Mouse (Mus musculus) fat pad, adult 2 months (tissue): ENCODE data around the gene Hmg20b.

Source experiments
- DNase-seq: peaks from one replicate; pipeline ENCODE4 v3.0.0-alpha.2; 2011; ENCODE audit warnings: low read depth, low spot score; ENCODE audit errors: extremely low read depth

The Hmg20b gene

DNA sequence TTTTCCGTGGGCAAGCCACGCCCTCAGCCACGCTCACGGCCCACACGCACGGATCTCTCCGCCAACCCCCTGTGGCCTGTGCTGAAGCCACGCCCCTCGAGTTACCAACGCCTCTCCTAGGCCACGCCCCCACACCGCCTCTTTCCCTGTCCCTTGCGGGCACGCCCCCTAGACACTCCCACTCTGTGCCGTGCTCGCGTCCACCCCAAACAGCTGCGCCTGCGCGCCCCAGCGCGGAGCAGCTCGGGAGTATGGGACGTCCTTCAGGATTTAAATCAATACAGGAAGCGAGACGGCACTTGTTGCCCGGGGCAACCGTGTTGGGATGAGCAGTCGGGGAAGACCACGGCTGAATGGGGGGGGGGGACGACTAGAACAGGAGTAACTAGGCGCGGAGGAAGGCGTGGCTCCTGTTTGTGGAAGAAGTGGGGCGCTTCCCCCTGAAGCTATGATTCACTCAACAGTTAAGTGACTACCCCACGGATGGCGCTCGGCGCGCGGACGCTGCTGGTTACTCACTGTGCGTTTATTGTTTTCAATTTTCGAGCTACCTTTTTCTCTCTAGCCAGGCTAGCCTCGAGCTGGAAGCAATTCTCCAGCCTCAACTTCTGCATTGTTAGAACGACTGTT, 28.4 kb upstream of the Hmg20b start:
- peak; percentile 87 for DNase-seq

DNA sequence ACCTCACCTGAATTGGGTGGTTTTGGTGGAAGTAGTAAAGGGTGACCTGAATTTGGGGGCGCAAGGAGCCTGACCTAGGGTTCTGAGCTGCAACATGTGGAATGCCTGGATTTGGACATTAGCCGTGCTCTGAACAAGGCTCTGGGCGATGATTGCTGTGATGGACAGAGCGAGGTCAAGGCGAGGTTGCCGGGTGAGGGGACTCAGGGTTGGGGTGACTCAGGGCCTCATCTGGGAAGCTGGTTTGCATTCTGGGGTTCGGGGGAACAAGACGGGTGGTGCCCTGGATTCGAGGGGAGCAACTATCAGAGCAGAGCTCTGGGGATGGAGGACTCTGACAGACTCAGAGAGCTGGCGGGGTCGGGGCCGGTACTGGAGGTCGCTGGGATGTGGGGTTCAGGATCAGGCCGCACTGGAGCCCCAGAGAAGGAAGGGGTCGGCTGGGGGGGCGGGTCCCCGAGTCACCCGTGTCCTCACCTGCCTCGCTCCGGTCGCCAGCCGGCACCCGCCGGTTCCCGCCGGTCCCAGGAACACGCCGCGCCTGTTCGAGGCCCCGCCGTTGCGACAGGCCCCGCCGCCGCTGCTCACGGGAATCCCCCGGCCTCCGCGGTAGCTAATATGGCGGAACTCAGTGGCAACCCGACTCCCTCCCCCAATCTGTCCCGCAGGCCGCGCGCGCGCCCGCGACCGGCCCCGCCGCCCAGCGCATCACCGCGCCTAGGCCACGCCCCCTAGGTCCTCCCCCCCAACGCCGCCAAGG, 27.7 kb upstream of the Hmg20b start, which contains the start of gene Fzr1:
TSS of gene Fzr1 (minus strand) at position 724 of the 760 bp plus-strand sequence.
- no peak for DNase-seq

DNA sequence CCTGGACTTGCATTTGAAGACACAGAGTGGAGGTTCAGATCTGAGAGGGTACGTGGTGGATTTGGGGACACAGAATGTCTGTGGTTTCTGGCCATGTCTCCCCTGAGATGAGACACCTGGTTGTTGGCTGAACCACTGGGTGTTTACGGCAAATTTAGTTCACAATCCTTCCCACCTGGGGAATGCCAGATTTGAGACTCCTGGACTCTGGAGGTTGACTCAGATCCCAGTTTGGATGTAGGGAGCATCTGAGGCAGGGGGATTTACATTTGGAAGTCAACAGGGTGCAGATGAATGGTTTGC, 27.0 kb upstream of the Hmg20b start:
- DNase-seq = no peak

- DNase-seq = no peak
These were observed 26.5 kb upstream of the Hmg20b start for GRCm38 (mm10) chr10:81376561-81377361.

- no peak for DNase-seq
These were observed 25.0 kb upstream of the Hmg20b start for GRCm38 (mm10) chr10:81375322-81375721.

DNA sequence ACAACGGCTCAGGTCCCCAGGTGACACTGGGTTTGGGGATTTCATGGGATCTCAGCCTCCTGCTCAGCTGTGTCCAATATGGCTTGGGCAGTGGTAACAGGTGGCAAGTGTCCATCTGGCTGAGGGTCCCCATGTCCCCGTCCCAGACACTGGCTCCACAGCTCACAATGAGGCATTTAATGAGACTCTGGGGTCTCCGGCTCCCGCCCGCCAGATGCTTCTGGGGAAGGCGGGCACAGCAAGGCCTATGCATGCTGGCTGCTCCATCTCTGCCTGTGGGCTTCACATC, 16.9 kb upstream of the Hmg20b start:
- no peak for DNase-seq

- no peak for DNase-seq
These were observed 16.4 kb upstream of the Hmg20b start for GRCm38 (mm10) chr10:81366477-81367206.

DNA sequence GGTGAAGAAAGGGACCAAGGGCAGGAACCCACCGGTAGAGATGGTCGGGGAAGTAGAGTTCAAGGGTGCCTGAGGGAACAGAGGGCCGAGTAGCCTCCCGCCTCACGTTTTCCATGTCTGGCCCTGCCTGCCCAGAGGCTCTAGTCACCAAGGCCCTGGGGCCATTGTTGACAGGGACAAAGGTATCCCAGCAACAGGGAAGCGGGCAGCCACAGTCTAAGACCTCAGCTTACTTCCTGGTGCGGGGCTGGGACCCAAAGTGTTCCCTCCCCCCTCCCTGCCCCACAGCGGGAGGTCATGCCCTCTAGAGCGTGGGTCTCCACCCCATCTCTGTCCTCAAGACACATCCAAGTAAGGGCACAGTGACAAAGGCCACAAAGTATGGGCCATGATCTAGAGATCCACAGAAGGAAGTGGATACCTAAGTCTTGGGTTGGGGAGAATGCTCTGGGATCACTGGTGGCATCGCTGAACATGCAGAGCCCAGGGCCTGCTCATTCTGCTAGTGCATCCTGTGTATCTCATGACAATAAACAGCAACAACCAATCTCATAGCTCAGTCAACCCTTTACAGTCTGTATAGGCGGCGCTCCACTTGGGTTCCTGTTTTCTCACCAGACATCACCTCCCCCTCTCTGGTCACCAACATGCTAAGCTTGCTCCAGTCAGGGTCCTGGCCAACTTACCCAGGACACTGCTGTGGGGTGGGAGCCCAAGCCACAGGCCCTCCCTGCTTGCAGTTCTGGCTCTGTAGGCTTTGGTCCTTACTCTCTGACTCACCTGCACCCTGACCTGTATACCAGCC, 15.6 kb upstream of the Hmg20b start, which contains the start of gene 4930404N11Rik:
TSS of gene 4930404N11Rik (minus strand) at position 145 of the 805 bp plus-strand sequence.
- no peak for DNase-seq

GRCm38 (mm10) chr10:81365073-81365472, 14.8 kb upstream of the Hmg20b start:
- no peak for DNase-seq

DNA sequence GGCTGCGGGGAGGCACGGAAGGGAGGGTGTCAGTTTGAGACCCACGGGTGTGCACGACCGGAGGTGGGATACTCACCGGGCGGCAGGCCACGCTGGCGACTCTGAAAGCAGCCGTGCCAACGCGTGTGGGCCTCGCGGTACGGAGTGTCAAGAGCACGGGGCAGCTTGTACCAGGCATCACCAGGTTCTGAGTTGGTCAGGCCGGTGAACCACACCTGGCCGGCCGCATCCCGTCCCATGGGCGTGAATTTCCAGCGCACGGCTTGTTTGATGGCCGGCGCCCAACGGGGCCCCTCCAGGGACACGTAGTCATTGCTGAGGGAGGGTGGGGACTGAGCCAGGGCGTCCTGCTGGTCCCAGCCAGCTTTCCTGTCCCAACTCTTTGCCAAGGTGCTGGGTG, 14.4 kb upstream of the Hmg20b start:
- DNase-seq = no peak

- no peak for DNase-seq
These were observed 13.4 kb upstream of the Hmg20b start for GRCm38 (mm10) chr10:81363436-81364346.

GRCm38 (mm10) chr10:81362336-81362949, 12.2 kb upstream of the Hmg20b start:
- no peak for DNase-seq

DNA sequence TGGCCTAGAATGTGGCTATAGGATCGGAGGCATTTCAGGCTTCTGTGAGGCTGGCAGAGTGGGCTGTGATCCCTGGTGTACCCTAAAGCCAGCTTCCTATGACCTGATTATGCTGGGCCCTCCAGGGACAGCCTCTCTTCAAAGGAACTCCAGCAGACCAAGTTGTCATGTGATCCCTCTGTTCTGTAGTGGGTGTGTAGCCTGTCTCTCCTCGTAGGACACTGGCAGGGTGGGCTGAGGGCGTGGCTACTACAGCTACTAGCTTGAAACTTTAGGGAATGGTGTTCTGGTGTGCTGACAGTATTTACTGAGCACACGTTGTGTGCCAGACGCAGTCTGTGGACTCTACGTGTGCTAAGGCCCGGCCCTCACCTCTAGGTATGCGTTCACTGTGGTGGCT, 10.4 kb upstream of the Hmg20b start:
- no peak for DNase-seq

DNA sequence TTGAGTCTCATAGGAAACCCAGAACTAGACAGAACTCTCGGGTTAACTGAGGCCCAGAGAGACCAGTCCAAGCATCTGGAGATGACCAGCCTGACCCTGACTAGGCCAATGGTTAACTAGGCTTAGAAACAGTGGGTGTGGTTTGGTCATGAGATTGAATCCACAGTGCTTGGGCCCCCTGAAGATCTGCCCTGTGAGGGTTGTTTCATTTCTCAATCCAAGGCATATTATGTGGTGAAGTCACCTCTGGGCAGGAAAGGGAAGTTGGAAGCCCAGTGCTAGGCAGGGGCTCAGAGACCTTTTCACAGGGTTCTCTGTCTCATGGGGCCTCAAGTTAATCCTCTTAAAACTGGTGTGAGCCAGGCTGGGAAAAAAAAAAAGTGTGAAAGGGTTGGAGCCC, 8.6 kb upstream of the Hmg20b start:
- DNase-seq = no peak

DNA sequence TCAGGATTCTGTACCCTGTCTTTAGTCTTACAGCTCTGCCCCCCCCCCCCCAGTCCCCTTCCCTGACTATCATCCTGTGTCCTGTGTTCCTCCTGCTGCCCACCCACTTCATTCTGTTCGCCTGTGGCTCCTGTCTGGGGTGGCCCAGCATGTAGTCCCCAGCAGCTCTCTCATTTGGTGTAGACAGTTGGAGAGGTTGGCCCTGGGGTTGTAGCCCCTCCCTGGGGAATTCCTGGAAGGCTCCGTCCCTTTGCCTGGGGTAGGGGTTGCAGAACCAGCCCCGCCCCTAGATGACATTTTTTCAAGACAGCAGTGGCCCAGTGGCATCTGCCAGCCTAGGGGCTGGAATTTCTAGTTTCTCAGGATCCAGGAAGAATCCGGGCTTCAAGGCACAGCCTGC, 7.9 kb upstream of the Hmg20b start:
- no peak for DNase-seq

DNA sequence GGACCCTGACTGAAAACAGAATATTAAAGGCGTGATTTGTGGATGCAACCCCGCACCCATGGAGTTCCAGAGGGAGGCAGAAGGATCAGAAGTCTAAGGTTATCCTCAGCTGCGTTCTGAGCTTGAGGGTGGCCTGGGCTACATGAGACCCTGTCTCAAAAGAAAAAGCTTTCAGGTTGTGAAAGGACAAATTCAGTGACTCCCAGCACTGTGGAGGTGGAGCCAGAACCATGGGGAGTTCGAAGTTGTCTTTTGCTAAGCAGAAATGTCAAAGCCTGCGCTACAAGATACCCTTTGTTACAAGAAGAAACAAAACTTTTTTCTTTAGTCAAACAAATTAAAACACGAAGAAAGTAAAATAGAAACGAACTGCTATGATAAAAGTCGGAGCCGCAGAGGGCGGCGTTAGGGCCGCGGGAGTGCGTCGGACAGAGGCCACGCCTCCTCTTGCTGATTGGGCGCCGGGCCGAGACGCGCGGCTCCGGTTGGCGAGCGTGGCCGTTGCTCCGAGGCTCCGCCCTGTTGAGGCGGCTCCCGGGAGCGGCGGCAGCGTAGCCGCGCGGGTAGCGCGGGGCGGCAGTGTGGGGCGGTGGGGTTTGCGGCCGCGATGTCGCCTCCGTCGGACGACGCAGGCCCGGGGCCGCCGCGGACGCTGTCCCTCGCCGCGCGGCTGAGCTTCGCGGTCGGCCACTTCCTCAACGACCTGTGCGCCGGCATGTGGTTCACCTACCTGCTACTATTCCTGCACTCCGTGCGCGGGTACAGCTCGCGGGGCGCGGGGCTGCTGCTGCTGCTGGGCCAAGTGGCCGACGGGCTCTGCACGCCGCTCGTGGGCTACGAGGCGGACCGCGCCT, 6.9 kb upstream of the Hmg20b start, which contains the start of gene Mfsd12:
TSS of gene Mfsd12 (plus strand) at position 501 of the 854 bp plus-strand sequence.
- DNase-seq = no peak

- DNase-seq = no peak
These were observed 6.2 kb upstream of the Hmg20b start for GRCm38 (mm10) chr10:81356352-81356990.

DNA sequence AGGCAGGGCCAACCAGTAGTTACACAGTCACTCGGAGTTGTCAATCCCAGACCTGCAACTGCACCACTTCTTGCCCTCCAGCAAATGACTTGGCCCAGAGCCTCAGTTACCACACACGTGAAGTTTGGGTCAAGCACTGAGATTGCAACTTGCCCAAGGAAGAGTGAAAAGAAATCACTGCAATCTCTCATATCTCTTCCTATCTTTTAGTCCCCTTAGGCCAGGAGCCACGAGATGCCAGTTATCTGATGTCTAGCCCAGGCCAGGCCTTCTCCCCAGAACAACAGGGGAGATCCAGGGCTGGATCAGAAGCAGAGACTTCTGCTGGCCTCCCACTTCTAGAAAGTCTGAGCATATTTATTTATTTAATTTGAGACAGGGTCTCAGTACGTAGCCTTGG, 5.3 kb upstream of the Hmg20b start:
- DNase-seq = no peak
